Mouse (Mus musculus) C2C12 (cell line): ENCODE results near the gene Pfkp.

Experiments
- CTCF ChIP-seq: IDR thresholded peaks from one replicate; pipeline ENCODE4 v1.5.1; 2011; ENCODE audit not compliant: control insufficient read depth, insufficient read depth, insufficient read length
- MYOD1 ChIP-seq: IDR thresholded peaks from one replicate; pipeline ENCODE4 v1.6.1; 2011; ENCODE audit warnings: low read depth; ENCODE audit not compliant: control insufficient read depth, insufficient read length
- MYOG ChIP-seq: IDR thresholded peaks from one replicate; pipeline ENCODE4 v1.6.1; 2011; ENCODE audit not compliant: control insufficient read depth, insufficient read length; ENCODE audit errors: extremely low read depth
- USF1 ChIP-seq: IDR thresholded peaks from one replicate; pipeline ENCODE4 v1.6.1; 2011; ENCODE audit warnings: low read depth, mild to moderate bottlenecking, control low read depth, moderate library complexity

DNA sequence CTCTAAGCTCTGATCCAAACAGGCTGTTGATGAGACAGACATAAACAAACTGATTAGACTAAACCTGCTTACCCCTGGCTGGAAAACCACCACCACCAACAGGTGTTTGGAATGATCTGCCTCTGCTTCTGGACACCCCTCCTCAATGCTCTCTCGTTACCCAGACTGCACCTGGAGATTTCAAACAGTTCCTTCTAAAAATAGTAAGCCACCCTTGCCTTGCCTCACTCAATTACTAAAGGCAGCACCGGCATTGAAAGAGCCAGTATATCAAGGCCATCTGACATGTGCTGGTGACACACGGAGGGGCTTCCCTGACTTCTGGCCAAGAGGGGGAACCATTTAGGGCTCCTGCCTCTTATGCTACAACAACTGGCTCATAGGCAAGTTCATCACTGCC, 57.7 kb downstream of the Pfkp start:
- TF ChIP-seq MYOG, result no peak
- no peak for TF ChIP-seq USF1
- no peak for TF ChIP-seq CTCF
- TF ChIP-seq MYOD1, result no peak
